Mouse (Mus musculus): Measurements from ENCODE around the gene Pnlip.

Pnlip gene

GRCm38 (mm10) chr19:58728445-58729031, 76.2 kb downstream of the Pnlip start, which contains the start of gene Pnliprp1:
TSS of gene Pnliprp1 (plus strand) at chr19:58728887.
- DNase-seq = no peak

Data from spleen, adult 18-20 months (tissue).